Mouse (Mus musculus): ENCODE results near the gene Atat1. TPM values are rescaled to one million over a fixed set of nuclear protein-coding genes. Genes with fewer than 3 reads are reported as not detected.

The Atat1 gene
- polyA plus RNA-seq, 1 experiment from 2014 or later, result 38.7 TPM

- no peaks in the 10 kb centered on the region for H3K27me3 ChIP-seq
- H3K4me3 ChIP-seq, result no peak overlapping the region
- H3K4me2 ChIP-seq, result no peak overlapping the region
- H3K9ac ChIP-seq, result no peak overlapping the region
- no peak for ATAC-seq (replicated peaks; ENCODE audit: insufficient number of reproducible peaks, insufficient read depth, low FRiP score, low read depth)
- no peak overlapping the region for H3K27ac ChIP-seq
- WGBS, result 44% methylated on average over 2 of the region's 2 CpGs
- no peaks in the 10 kb centered on the region for H3K9me3 ChIP-seq (replicated peaks)
- H3K4me1 ChIP-seq (replicated peaks), result peaks cover 11% of the 10 kb centered on the region
- H3K36me3 ChIP-seq, result peaks cover 18% of the 10 kb centered on the region
Observed at GRCm38 (mm10) chr17:35859835-35860234, 50.0 kb downstream of the Atat1 start.

- no peak for ATAC-seq (replicated peaks; ENCODE audit: insufficient number of reproducible peaks, insufficient read depth, low FRiP score, low read depth)
- 98% methylated on average over 1 of the region's 1 CpGs for WGBS
- Histone ChIP-seq H3K9me3 (replicated peaks) (no peaks in the 10 kb centered on the region), H3K27ac (no peak overlapping the region), H3K4me2 (no peak overlapping the region), H3K27me3 (no peaks in the 10 kb centered on the region), H3K36me3 (peaks cover 19% of the 10 kb centered on the region), H3K4me3 (no peak overlapping the region), H3K4me1 (replicated peaks) (peaks cover 8% of the 10 kb centered on the region), H3K9ac (no peak overlapping the region)
Observed at GRCm38 (mm10) chr17:35859371-35859770, 50.5 kb downstream of the Atat1 start.

- Histone ChIP-seq H3K9me3 (replicated peaks) (no peaks in the 10 kb centered on the region), H3K36me3 (peaks cover 78% of the 10 kb centered on the region), H3K4me3 (no peak overlapping the region), H3K27me3 (no peaks in the 10 kb centered on the region), H3K27ac (no peak overlapping the region), H3K9ac (no peak overlapping the region), H3K4me2 (no peak overlapping the region), H3K4me1 (replicated peaks) (no peaks in the 10 kb centered on the region)
- ATAC-seq (replicated peaks; ENCODE audit: insufficient number of reproducible peaks, insufficient read depth, low FRiP score, low read depth), result no peak
- 78% methylated on average over 3 of the region's 3 CpGs for WGBS
Observed at GRCm38 (mm10) chr17:35850974-35851373, 58.9 kb downstream of the Atat1 start.

GRCm38 (mm10) chr17:35848112-35848511, 61.8 kb downstream of the Atat1 start:
- H3K9ac ChIP-seq, result no peak overlapping the region
- peaks cover 79% of the 10 kb centered on the region for H3K36me3 ChIP-seq
- no peak overlapping the region for H3K4me2 ChIP-seq
- no peaks in the 10 kb centered on the region for H3K4me1 ChIP-seq (replicated peaks)
- no peak overlapping the region for H3K4me3 ChIP-seq
- H3K9me3 ChIP-seq (replicated peaks), result no peaks in the 10 kb centered on the region
- peak; percentile 56; the same call in 1 of the 2 replicates for ATAC-seq (replicated peaks; ENCODE audit: insufficient number of reproducible peaks, insufficient read depth, low FRiP score, low read depth)
- WGBS, result 58% methylated on average over 1 of the region's 1 CpGs
- no peaks in the 10 kb centered on the region for H3K27me3 ChIP-seq
- H3K27ac ChIP-seq, result no peak overlapping the region

MicroRNAs encoded within 50 kb of the gene (microRNA counts, 519-probe panel; counts per million panel counts)
- not detected for microRNA mmu-miR-1894-3p
- microRNA mmu-miR-1894-5p, result 1,853 counts per million, percentile 15 among the panel's probes with 10 or more counts

Small RNAs within 50 kb of the gene (microRNA-seq; reads per million reads assigned to microRNA genes)
- gene Gm28033, result 1.5 reads per million
- gene Mir1894, result not detected

Other genes starting within 250 kb of the Atat1 start
- 11.1 and 16.2 TPM in 2 replicates for gene Vars2, start 242.5 kb downstream of the Atat1 start, polyA plus RNA-seq (2015; fragmentation: Nextera tagmentation; extraction: Ambion mirVana)
- 21.3 and 28.7 TPM in 2 replicates for gene Gtf2h4, start 236.3 kb downstream of the Atat1 start, polyA plus RNA-seq (2015; fragmentation: Nextera tagmentation; extraction: Ambion mirVana)
- gene Ddr1, start 205.5 kb downstream of the Atat1 start, polyA plus RNA-seq (2015; fragmentation: Nextera tagmentation; extraction: Ambion mirVana), result 109 and 125 TPM in 2 replicates
- 49.7 and 56.5 TPM in 2 replicates for gene Ier3, start 88.4 kb downstream of the Atat1 start, polyA plus RNA-seq (2015; fragmentation: Nextera tagmentation; extraction: Ambion mirVana)
- 103 and 109 TPM in 2 replicates for gene Flot1, start 86.8 kb downstream of the Atat1 start, polyA plus RNA-seq (2015; fragmentation: Nextera tagmentation; extraction: Ambion mirVana)
- gene Tubb5, start 71.8 kb downstream of the Atat1 start, polyA plus RNA-seq (2015; fragmentation: Nextera tagmentation; extraction: Ambion mirVana), result 567 and 662 TPM in 2 replicates
- gene Mdc1, start 68.6 kb downstream of the Atat1 start, polyA plus RNA-seq (2015; fragmentation: Nextera tagmentation; extraction: Ambion mirVana), result 12.6 and 17.0 TPM in 2 replicates
- 38.7 and 46.2 TPM in 2 replicates for gene Nrm, start 48.8 kb downstream of the Atat1 start, polyA plus RNA-seq (2015; fragmentation: Nextera tagmentation; extraction: Ambion mirVana)
- gene Ppp1r18, start 44.5 kb downstream of the Atat1 start, polyA plus RNA-seq (2015; fragmentation: Nextera tagmentation; extraction: Ambion mirVana), result 17.9 and 21.4 TPM in 2 replicates
- 19.7 and 31.1 TPM in 2 replicates for gene Dhx16, start 30.3 kb downstream of the Atat1 start, polyA plus RNA-seq (2015; fragmentation: Nextera tagmentation; extraction: Ambion mirVana)
- 23.9 and 27.6 TPM in 2 replicates for gene 2310061I04Rik, start 12.6 kb downstream of the Atat1 start, polyA plus RNA-seq (2015; fragmentation: Nextera tagmentation; extraction: Ambion mirVana)
- 64.2 and 69.2 TPM in 2 replicates for gene Mrps18b, start 6.3 kb upstream of the Atat1 start, polyA plus RNA-seq (2015; fragmentation: Nextera tagmentation; extraction: Ambion mirVana)
- gene Ppp1r10, start 6.4 kb upstream of the Atat1 start, polyA plus RNA-seq (2015; fragmentation: Nextera tagmentation; extraction: Ambion mirVana), result 26.5 and 28.1 TPM in 2 replicates
- gene Abcf1, start 59.7 kb upstream of the Atat1 start, polyA plus RNA-seq (2015; fragmentation: Nextera tagmentation; extraction: Ambion mirVana), result 57.8 and 71.3 TPM in 2 replicates
- gene Gnl1, start 69.8 kb upstream of the Atat1 start, polyA plus RNA-seq (2015; fragmentation: Nextera tagmentation; extraction: Ambion mirVana), result 31.4 and 37.8 TPM in 2 replicates
- 13.7 and 20.4 TPM in 2 replicates for gene Prr3, start 70.2 kb upstream of the Atat1 start, polyA plus RNA-seq (2015; fragmentation: Nextera tagmentation; extraction: Ambion mirVana)
- gene H2-T24, start 110.5 kb upstream of the Atat1 start, polyA plus RNA-seq (2015; fragmentation: Nextera tagmentation; extraction: Ambion mirVana), result 1.3 and 2.7 TPM in 2 replicates
- 4.7 and 11.6 TPM in 2 replicates for gene H2-T23, start 122.8 kb upstream of the Atat1 start, polyA plus RNA-seq (2015; fragmentation: Nextera tagmentation; extraction: Ambion mirVana)
- 7.0 and 12.0 TPM in 2 replicates for gene H2-T22, start 132.7 kb upstream of the Atat1 start, polyA plus RNA-seq (2015; fragmentation: Nextera tagmentation; extraction: Ambion mirVana)
- gene Gm6034, start 132.9 kb upstream of the Atat1 start, polyA plus RNA-seq (2015; fragmentation: Nextera tagmentation; extraction: Ambion mirVana), result not detected in 2 replicates
- gene Gm11127, start 148.3 kb upstream of the Atat1 start, polyA plus RNA-seq (2015; fragmentation: Nextera tagmentation; extraction: Ambion mirVana), result 0.13 TPM in 1 of 2 replicates, not detected in the other
- gene Gm19684, start 211.6 kb upstream of the Atat1 start, polyA plus RNA-seq (2015; fragmentation: Nextera tagmentation; extraction: Ambion mirVana), result not detected in 2 replicates
- gene Gm7030, start 219.3 kb upstream of the Atat1 start, polyA plus RNA-seq (2015; fragmentation: Nextera tagmentation; extraction: Ambion mirVana), result not detected in 2 replicates